16 mouse cellular contexts compared by ENCODE assay signal in the genomic region with DNA sequence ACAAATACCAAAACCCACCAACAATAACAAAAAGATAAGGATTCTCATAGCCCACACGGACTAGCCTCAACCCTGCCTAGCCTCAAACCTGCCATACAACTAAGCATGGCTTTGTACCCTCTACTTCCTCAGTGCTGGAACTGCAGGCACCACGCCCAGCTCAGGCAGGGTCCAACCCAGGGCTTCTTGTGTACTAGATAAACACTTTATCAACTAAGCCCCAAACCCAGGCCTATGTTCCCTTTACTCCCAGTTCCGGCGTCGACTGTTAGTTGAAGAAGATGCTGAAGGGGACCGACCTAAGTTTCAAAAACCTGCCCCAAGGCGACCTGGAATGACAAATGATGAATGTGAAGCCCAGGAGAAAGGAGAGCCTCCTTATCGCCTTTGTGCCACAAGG.
"Had no signal": no experiment of that assay in that cellular context is flagged by ENCODE, and none has a peak within 500 bp of the region (broad histone marks: within the 10 kb centered on the region; RNA-seq: fewer than 3 reads in every experiment).

No protein-coding gene starts in this region.

- H3K36me3 ChIP-seq: limb, embryonic 13.5 days; liver, embryonic 15.5 days; lung, embryonic 15.5 days; midbrain, embryonic 13.5 days; neural tube, embryonic 15.5 days; stomach, embryonic 15.5 days had no signal

- H3K9ac ChIP-seq: liver, embryonic 15.5 days; lung, embryonic 15.5 days; midbrain, embryonic 13.5 days; neural tube, embryonic 15.5 days; stomach, embryonic 15.5 days had no signal

- ATAC-seq: intestine, postnatal 0 days; midbrain, embryonic 13.5 days had no signal

- H3K9me3 ChIP-seq: limb, embryonic 13.5 days; liver, embryonic 15.5 days; lung, embryonic 15.5 days; midbrain, embryonic 13.5 days; neural tube, embryonic 15.5 days; stomach, embryonic 15.5 days had no signal

- H3K4me3 ChIP-seq: limb, embryonic 13.5 days; liver, embryonic 15.5 days; lung, embryonic 15.5 days; midbrain, embryonic 13.5 days; myocyte; neural tube, embryonic 15.5 days; stomach, embryonic 15.5 days had no signal

- H3K4me1 ChIP-seq: limb, embryonic 13.5 days; lung, embryonic 15.5 days; midbrain, embryonic 13.5 days; neural tube, embryonic 15.5 days; stomach, embryonic 15.5 days had no signal

- DNase-seq: kidney, adult 8-10 months; kidney, postnatal 25 days; layer of hippocampus, postnatal 36 days; left cerebral cortex, postnatal 4 days; lung, postnatal 14 days; right cerebral cortex, postnatal 4 days; thymus, adult 2 months; thymus, postnatal 36 days had no signal

- H3K27ac ChIP-seq: limb, embryonic 13.5 days; liver, embryonic 15.5 days; lung, embryonic 15.5 days; midbrain, embryonic 13.5 days; neural tube, embryonic 15.5 days; stomach, embryonic 15.5 days had no signal

- H3K4me2 ChIP-seq: limb, embryonic 13.5 days; liver, embryonic 15.5 days; lung, embryonic 15.5 days; midbrain, embryonic 13.5 days; neural tube, embryonic 15.5 days; stomach, embryonic 15.5 days had no signal

- H3K27me3 ChIP-seq: limb, embryonic 13.5 days; liver, embryonic 15.5 days; lung, embryonic 15.5 days; midbrain, embryonic 13.5 days; neural tube, embryonic 15.5 days; stomach, embryonic 15.5 days had no signal
